Comparison of ENCODE assay signal across 10 mouse cellular contexts in genomic region chr2:178426229-178426628, GRCm38 (mm10). TPM values are rescaled to one million over a fixed set of nuclear protein-coding genes. Genes with fewer than 3 reads are reported as not detected.
DNase-seq lines count a peak whose midpoint lies in the region; ATAC-seq lines count a peak whose summit lies in the region.
"Had no signal": no experiment of that assay in that cellular context is flagged by ENCODE, and none has a peak within 500 bp of the region (broad histone marks: within the 10 kb centered on the region; RNA-seq: fewer than 3 reads in every experiment).

No protein-coding gene starts in this region.

- peak; percentile 24; the same call in 1 of the 2 replicates for ATAC-seq in kidney, embryonic 14.5 days (ENCODE audit: low FRiP score, low TSS enrichment)

- H3K9me3 ChIP-seq in kidney, embryonic 14.5 days (ENCODE audit: control insufficient read depth, low read length) = no peaks in the 10 kb centered on the region
- H3K9me3 ChIP-seq: embryonic facial prominence, embryonic 13.5 days had no signal

- H3K4me1 ChIP-seq in kidney, embryonic 14.5 days (ENCODE audit: control insufficient read depth, insufficient read depth, low read length) = no peaks in the 10 kb centered on the region

- no peak overlapping the region for H3K27ac ChIP-seq in kidney, embryonic 14.5 days (ENCODE audit: low read depth, low read length)
- H3K27ac ChIP-seq: embryonic facial prominence, embryonic 13.5 days had no signal

- 44% methylated on average over 4 of the region's 4 CpGs for WGBS in kidney, embryonic 14.5 days

- no peak overlapping the region for H3K9ac ChIP-seq in kidney, embryonic 14.5 days (ENCODE audit: low read depth, low read length)
- H3K9ac ChIP-seq: embryonic facial prominence, embryonic 13.5 days had no signal

- H3K4me2 ChIP-seq in kidney, embryonic 14.5 days (replicated peaks; ENCODE audit: low read depth, low read length) = no peak overlapping the region
- H3K4me2 ChIP-seq: embryonic facial prominence, embryonic 13.5 days had no signal

- H3K4me3 ChIP-seq in kidney, embryonic 14.5 days (ENCODE audit: low read length) = no peak overlapping the region
- H3K4me3 ChIP-seq: embryonic facial prominence, embryonic 13.5 days had no signal

- H3K27me3 ChIP-seq in kidney, embryonic 14.5 days (ENCODE audit: control insufficient read depth, insufficient read depth, low read length) = no peaks in the 10 kb centered on the region

- H3K36me3 ChIP-seq in kidney, embryonic 14.5 days (ENCODE audit: control insufficient read depth, insufficient read depth, low read length) = no peaks in the 10 kb centered on the region
- H3K36me3 ChIP-seq: embryonic facial prominence, embryonic 13.5 days had no signal

- DNase-seq in cerebellum, postnatal 10 days = peak; percentile 55 to 65
- no peak for DNase-seq in cerebellum, adult 8-10 months
- DNase-seq in kidney, adult 8-10 months = no peak
- DNase-seq in embryo, embryonic 11 days = peak; percentile 66
- peak; percentile 61 for DNase-seq in lung, postnatal 36 days
- DNase-seq in thymus, postnatal 4 days = no peak
- no peak for DNase-seq in adrenal gland, postnatal 36 days

RNA-seq across cellular contexts. Expression of gene Cdh26, which starts 4.1 kb away (rescaled TPM):
- 0.64 and 0.84 TPM in 2 replicates for polyA plus RNA-seq in kidney, embryonic 14.5 days (2014; fragmentation: Nextera tagmentation; extraction: Ambion mirVana)
- under 1 TPM in 1 of 2 experiments, not detected in 1; 0.30 TPM for total RNA-seq in adrenal gland, postnatal 36 days (2021)
- total RNA-seq: neutrophil, adult 5-6 weeks had no signal

RNA-seq across cellular contexts. Expression of gene Fam217b, which starts 11.9 kb away (rescaled TPM):
- polyA plus RNA-seq in kidney, embryonic 14.5 days (2014; fragmentation: Nextera tagmentation; extraction: Ambion mirVana) = 4.8 and 7.1 TPM in 2 replicates
- 1 to 10 TPM; 4.8 to 4.9 TPM for total RNA-seq in adrenal gland, postnatal 36 days (2021)

RNA-seq across cellular contexts. Expression of gene Ppp1r3d, which starts 12.0 kb away (rescaled TPM):
- 1.8 and 2.1 TPM in 2 replicates for polyA plus RNA-seq in kidney, embryonic 14.5 days (2014; fragmentation: Nextera tagmentation; extraction: Ambion mirVana)
- total RNA-seq in adrenal gland, postnatal 36 days (2021) = 1 to 10 TPM; 3.1 to 4.2 TPM

RNA-seq across cellular contexts. Expression of gene Sycp2, which starts 18.7 kb away (rescaled TPM):
- 0.26 TPM in 1 of 2 replicates, not detected in the other for polyA plus RNA-seq in kidney, embryonic 14.5 days (2014; fragmentation: Nextera tagmentation; extraction: Ambion mirVana)
- total RNA-seq in adrenal gland, postnatal 36 days (2021) = under 1 TPM; 0.07 to 0.30 TPM

Comparison
In these comparisons a context has a peak if more than half of its experiments do, and no peak if none do; other contexts are left out.
1. DNase-seq: peak in cerebellum, postnatal 10 days (2 of 2), embryo, embryonic 11 days (single experiment) and lung, postnatal 36 days (single experiment); none in cerebellum, adult 8-10 months (single experiment), kidney, adult 8-10 months (0 of 2), thymus, postnatal 4 days (single experiment) and adrenal gland, postnatal 36 days (0 of 2).